Mouse (Mus musculus) frontal cortex, postnatal 14 days (tissue): ENCODE results near the gene Fthl17b.
"Not testable (repeated sequence)": the region's sequence is repeated elsewhere in the genome, so short reads cannot be mapped to it uniquely, and the experiment has no call there.

ENCODE experiments used
- DNase-seq, 2 experiments: peaks; one replicate each; pipeline ENCODE4 v3.0.0; 2022; ENCODE audit warnings: low spot score in 2 of 2

The Fthl17b gene

DNA sequence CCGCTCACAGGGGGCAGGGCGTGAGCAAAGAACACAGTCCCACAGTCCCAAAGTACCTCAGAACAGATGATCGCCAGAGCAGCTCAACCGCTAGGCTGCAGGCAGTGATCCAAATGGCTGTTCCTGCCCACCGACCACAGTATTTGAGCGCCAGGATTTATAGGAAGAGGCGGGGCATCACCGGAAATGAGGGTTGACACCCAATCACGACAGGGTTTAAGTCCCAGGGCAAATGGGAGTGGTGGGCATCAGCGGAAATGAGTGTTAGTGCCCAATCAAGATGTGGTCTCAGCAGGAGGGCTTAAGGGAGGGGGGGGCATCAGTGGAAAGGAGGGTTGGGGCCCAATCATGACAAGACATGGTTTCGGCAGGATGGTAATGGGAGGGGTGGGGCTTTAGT lies at the start of gene Fthl17b:
Fthl17b (minus strand) TSS at position 101 of the 400 bp plus-strand sequence.
- not testable (repeated sequence) for DNase-seq

- not testable (repeated sequence) for DNase-seq
Observed at GRCm38 (mm10) chrX:8986655-8987054, 23.9 kb upstream of the Fthl17b start, which contains the start of gene Fthl17d. TSS of gene Fthl17d (minus strand) at chrX:8986755.

DNA sequence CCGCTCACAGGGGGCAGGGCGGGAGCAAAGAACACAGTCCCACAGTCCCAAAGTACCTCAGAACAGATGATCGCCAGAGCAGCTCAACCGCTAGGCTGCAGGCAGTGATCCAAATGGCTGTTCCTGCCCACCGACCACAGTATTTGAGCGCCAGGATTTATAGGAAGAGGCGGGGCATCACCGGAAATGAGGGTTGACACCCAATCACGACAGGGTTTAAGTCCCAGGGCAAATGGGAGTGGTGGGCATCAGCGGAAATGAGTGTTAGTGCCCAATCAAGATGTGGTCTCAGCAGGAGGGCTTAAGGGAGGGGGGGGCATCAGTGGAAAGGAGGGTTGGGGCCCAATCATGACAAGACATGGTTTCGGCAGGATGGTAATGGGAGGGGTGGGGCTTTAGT lies 13.7 kb upstream of the Fthl17b start, which contains the start of gene Fthl17c:
Fthl17c (minus strand) TSS at position 101 of the 400 bp plus-strand sequence.
- not testable (repeated sequence) for DNase-seq

DNA sequence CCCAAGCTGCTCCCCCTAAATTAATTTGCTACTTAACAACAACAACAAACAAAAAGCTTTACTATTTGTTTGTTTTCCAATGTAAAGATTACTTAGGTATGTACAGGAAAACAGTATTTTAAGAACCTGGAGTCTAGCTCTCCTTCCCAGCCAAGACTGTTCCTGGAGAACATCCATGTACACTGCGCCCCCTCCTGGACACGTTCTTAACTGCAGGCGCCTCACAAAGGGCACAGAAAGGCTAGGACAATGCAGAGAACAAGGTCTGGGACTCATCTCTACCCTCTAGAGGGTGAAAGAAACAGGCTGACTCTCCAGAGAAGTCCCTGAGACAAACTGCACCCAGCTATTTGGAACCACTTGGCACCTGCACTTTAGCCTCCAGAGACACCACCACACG lies 1.8 kb upstream of the Fthl17b start:
- not testable (repeated sequence) for DNase-seq

- peak; percentile 57 to 84 for DNase-seq
Observed at GRCm38 (mm10) chrX:8948130-8948805, 14.5 kb downstream of the Fthl17b start.

GRCm38 (mm10) chrX:8944041-8944440 lies 18.7 kb downstream of the Fthl17b start:
- no peak for DNase-seq

GRCm38 (mm10) chrX:8927308-8927707 lies 35.5 kb downstream of the Fthl17b start:
- DNase-seq, result no peak

- no peak for DNase-seq
Observed at GRCm38 (mm10) chrX:8921813-8922607, 40.8 kb downstream of the Fthl17b start.

- DNase-seq, result no peak
Observed at GRCm38 (mm10) chrX:8921080-8921479, 41.7 kb downstream of the Fthl17b start.
